Mouse (Mus musculus) limb, embryonic 11.5 days (tissue): ENCODE data around the gene Cth. TPM values are rescaled to one million over a fixed set of nuclear protein-coding genes. Genes with fewer than 3 reads are reported as not detected.

Experiments used
- ATAC-seq: fragments of 200-750 bp; cut with Nextera tagmentation; 2 replicates; pipeline ENCODE4 v1.8.0; 2017; ENCODE audit warnings: low read depth; ENCODE audit not compliant: insufficient number of reproducible peaks, low FRiP score, low TSS enrichment
- DNase-seq: peaks from one replicate; pipeline ENCODE4 v3.0.0-alpha.2; 2015; ENCODE audit warnings: low spot score
- H3K27ac ChIP-seq: fragments of 300-500 bp; sonication (generic); replicated peaks from 2 replicates; pipeline ENCODE4 v1.5.1; 2014; ENCODE audit warnings: low read depth, mild to moderate bottlenecking, low read length
- H3K27me3 ChIP-seq: fragments of 300-500 bp; sonication (generic); 2 replicates; pipeline ENCODE4 v1.6.1; 2014; ENCODE audit warnings: mild to moderate bottlenecking, low read length, mixed read lengths; ENCODE audit not compliant: control insufficient read depth, insufficient read depth
- H3K36me3 ChIP-seq: fragments of 300-500 bp; sonication (generic); 2 replicates; pipeline ENCODE4 v1.6.1; 2014; ENCODE audit warnings: mild to moderate bottlenecking, low read length, moderate library complexity, mixed read lengths; ENCODE audit not compliant: control insufficient read depth, insufficient read depth
- H3K4me1 ChIP-seq: fragments of 300-500 bp; sonication (generic); 2 replicates; pipeline ENCODE4 v1.6.1; 2014; ENCODE audit warnings: low read length, mixed read lengths; ENCODE audit not compliant: control insufficient read depth, insufficient read depth
- H3K4me2 ChIP-seq: fragments of 300-500 bp; sonication (generic); 2 replicates; pipeline ENCODE4 v1.6.1; 2014; ENCODE audit warnings: low read depth, mild to moderate bottlenecking, moderate library complexity; ENCODE audit not compliant: severe bottlenecking
- H3K4me3 ChIP-seq: fragments of 300-500 bp; sonication (generic); 2 replicates; pipeline ENCODE4 v1.5.1; 2014; ENCODE audit warnings: low read depth, low read length
- H3K9ac ChIP-seq: fragments of 300-500 bp; sonication (generic); 2 replicates; pipeline ENCODE4 v1.6.1; 2014; ENCODE audit warnings: mild to moderate bottlenecking, low read length
- H3K9me3 ChIP-seq: fragments of 300-500 bp; sonication (generic); 2 replicates; pipeline ENCODE4 v1.6.1; 2016; ENCODE audit warnings: low read length; ENCODE audit not compliant: control insufficient read depth
- WGBS: fragments of 180-500 bp; shearing (Covaris S2); extraction: QIAGEN DNeasy Blood & Tissue Kit; methylation state at CpG from one replicate; pipeline ENCODE4 v1.1.7; 2014; 5-methylcytosine and 5-hydroxymethylcytosine counted together
- polyA plus RNA-seq: library from polyadenylated mRNA; unstranded; fragments of >200 nt; fragmentation: Nextera tagmentation; extraction: Ambion mirVana; gene quantifications from 2 replicates; pipeline ENCODE4 v1.2.1, GENCODE M21; 2014

Gene Cth
- 26.0 and 28.1 TPM in 2 replicates for polyA plus RNA-seq

- H3K27me3 ChIP-seq: no peaks in the 10 kb centered on the region
- H3K4me3 ChIP-seq: peak within 1 kb of the TSS; percentile 44
- under 1% methylated on average over 30 of the region's 30 CpGs for WGBS
- H3K9ac ChIP-seq: peak within 1 kb of the TSS; percentile 57
- no peaks in the 10 kb centered on the region for H3K9me3 ChIP-seq
- no peaks in the 10 kb centered on the region for H3K4me1 ChIP-seq
- H3K4me2 ChIP-seq: peak within 1 kb of the TSS; percentile 81
- H3K36me3 ChIP-seq: no peaks in the 10 kb centered on the region
- ATAC-seq (peak; percentile 100), DNase-seq (peak; percentile 91)
- H3K27ac ChIP-seq: no peak within 1 kb of the TSS
Measured at GRCm38 (mm10) chr3:157924692-157925328, at the start of gene Cth. Gene Cth (minus strand): TSS chr3:157925077.

- Histone ChIP-seq H3K9me3 (no peaks in the 10 kb centered on the region), H3K4me2 (no peak overlapping the region), H3K4me3 (no peak overlapping the region), H3K27ac (no peak overlapping the region), H3K9ac (no peak overlapping the region), H3K4me1 (no peaks in the 10 kb centered on the region), H3K27me3 (no peaks in the 10 kb centered on the region), H3K36me3 (0 out of 2 replicates have a peak, but pooled peaks cover 2% of the 10 kb centered on the region)
- no peak for DNase-seq
- WGBS: 100% methylated on average over 2 of the region's 2 CpGs
- ATAC-seq: no peak
Measured at GRCm38 (mm10) chr3:157973236-157973635, 48.4 kb upstream of the Cth start.

- no peak for ATAC-seq
- H3K27ac ChIP-seq: no peak overlapping the region
Measured at GRCm38 (mm10) chr3:157971151-157971550, 46.3 kb upstream of the Cth start.

GRCm38 (mm10) chr3:157957320-157957719 is 32.4 kb upstream of the Cth start:
- no peaks in the 10 kb centered on the region; the same call in 1 of the 2 replicates for H3K36me3 ChIP-seq
- no peak overlapping the region for H3K4me3 ChIP-seq
- no peak overlapping the region for H3K4me2 ChIP-seq
- no peaks in the 10 kb centered on the region for H3K27me3 ChIP-seq
- no peak for ATAC-seq
- H3K27ac ChIP-seq: no peak overlapping the region
- no peaks in the 10 kb centered on the region for H3K9me3 ChIP-seq
- no peak overlapping the region for H3K9ac ChIP-seq
- no peaks in the 10 kb centered on the region for H3K4me1 ChIP-seq
- DNase-seq: no peak

More at GRCm38 (mm10) chr3:157971151-157971550, 46.3 kb upstream of the Cth start:
- DNase-seq: no peak
- 0 out of 2 replicates have a peak, but pooled peaks cover 2% of the 10 kb centered on the region for H3K36me3 ChIP-seq
- no peak overlapping the region for H3K4me2 ChIP-seq
- WGBS: 94% methylated on average over 2 of the region's 2 CpGs
- no peak overlapping the region for H3K4me3 ChIP-seq
- no peaks in the 10 kb centered on the region for H3K9me3 ChIP-seq
- no peaks in the 10 kb centered on the region for H3K4me1 ChIP-seq
- no peak overlapping the region for H3K9ac ChIP-seq
- H3K27me3 ChIP-seq: no peaks in the 10 kb centered on the region

GRCm38 (mm10) chr3:157956201-157956600 is 31.3 kb upstream of the Cth start:
- no peak overlapping the region for H3K4me2 ChIP-seq
- no peaks in the 10 kb centered on the region for H3K27me3 ChIP-seq
- H3K36me3 ChIP-seq: no peaks in the 10 kb centered on the region
- H3K9ac ChIP-seq: no peak overlapping the region
- no peaks in the 10 kb centered on the region for H3K9me3 ChIP-seq
- no peak overlapping the region for H3K4me3 ChIP-seq
- WGBS: 93% methylated on average over 3 of the region's 3 CpGs
- H3K27ac ChIP-seq: no peak overlapping the region
- no peak for ATAC-seq
- DNase-seq: no peak
- no peaks in the 10 kb centered on the region for H3K4me1 ChIP-seq

- ATAC-seq (no peak), DNase-seq (no peak)
- Histone ChIP-seq H3K9ac (no peak overlapping the region), H3K36me3 (no peaks in the 10 kb centered on the region), H3K9me3 (no peaks in the 10 kb centered on the region), H3K27ac (no peak overlapping the region), H3K27me3 (no peaks in the 10 kb centered on the region), H3K4me3 (no peak overlapping the region), H3K4me1 (no peaks in the 10 kb centered on the region), H3K4me2 (no peak overlapping the region)
- 95% methylated on average over 2 of the region's 2 CpGs for WGBS
Measured at GRCm38 (mm10) chr3:157955466-157955865, 30.6 kb upstream of the Cth start.

GRCm38 (mm10) chr3:157952716-157953115 is 27.8 kb upstream of the Cth start:
- Histone ChIP-seq H3K9me3 (no peaks in the 10 kb centered on the region), H3K27ac (no peak overlapping the region), H3K9ac (no peak overlapping the region), H3K4me2 (no peak overlapping the region), H3K4me1 (no peaks in the 10 kb centered on the region), H3K27me3 (no peaks in the 10 kb centered on the region), H3K36me3 (no peaks in the 10 kb centered on the region), H3K4me3 (no peak overlapping the region)
- WGBS: 91% methylated on average over 2 of the region's 2 CpGs
- DNase-seq (no peak), ATAC-seq (no peak)

- DNase-seq: no peak
- H3K36me3 ChIP-seq: no peaks in the 10 kb centered on the region
- H3K4me2 ChIP-seq: peak overlapping the region; percentile 87
- peak overlapping the region; percentile 94 for H3K9ac ChIP-seq
- no peaks in the 10 kb centered on the region for H3K9me3 ChIP-seq
- peak overlapping the region; percentile 97 for H3K4me3 ChIP-seq
- H3K27ac ChIP-seq: peak overlapping the region; percentile 94
- peak; percentile 49 for ATAC-seq
- WGBS: under 1% methylated on average over 83 of the region's 93 CpGs
- H3K4me1 ChIP-seq: no peaks in the 10 kb centered on the region
- no peaks in the 10 kb centered on the region for H3K27me3 ChIP-seq
Measured at GRCm38 (mm10) chr3:157947383-157948280, 22.8 kb upstream of the Cth start.
